Mouse (Mus musculus): Measurements from ENCODE around the gene Slc17a5.

DNA sequence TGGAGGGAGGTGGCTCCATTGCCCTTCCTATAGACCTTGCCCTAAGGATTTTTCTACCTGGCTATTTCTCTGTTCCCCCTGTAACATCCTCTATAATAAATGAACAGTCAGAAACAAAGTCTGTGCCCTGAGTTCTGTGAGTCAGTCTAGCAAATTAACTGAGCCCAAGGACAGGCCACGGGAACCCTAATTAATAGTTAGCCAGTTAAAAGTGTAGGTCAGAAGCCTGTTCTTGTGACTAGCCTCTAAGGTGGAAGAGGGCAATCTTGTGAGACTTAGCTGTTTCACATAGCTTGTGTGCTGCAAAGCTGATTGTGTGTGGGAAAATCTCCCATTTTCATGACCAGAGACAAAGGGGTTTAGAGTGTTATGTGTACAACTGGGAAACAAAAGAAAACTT, 30.8 kb downstream of the Slc17a5 start:
- no peak for TF ChIP-seq GATA1 (IDR thresholded peaks at IDR 0.05; ENCODE audit: borderline replicate concordance, low read length)
- no peak for TF ChIP-seq FLI1 (IDR thresholded peaks at IDR 0.05; ENCODE audit: low read length)
